Mouse (Mus musculus): Measurements from ENCODE around the gene Fcgr3.
A peak's percentile ranks its signal among the peaks of the same experiment; 100 is the strongest.

Gene Fcgr3

GRCm38 (mm10) chr1:171011733-171012132 lies 53.0 kb downstream of the Fcgr3 start:
- DNase-seq (ENCODE audit: low spot score in 2 of 2) = no peak

- peak in 1 of 2 experiments; percentile 16 for DNase-seq (ENCODE audit: low spot score in 2 of 2)
Observed at GRCm38 (mm10) chr1:171006905-171007304, 57.8 kb downstream of the Fcgr3 start.

- no peak for DNase-seq (ENCODE audit: low spot score in 2 of 2)
Observed at GRCm38 (mm10) chr1:171006335-171006734, 58.4 kb downstream of the Fcgr3 start.

- DNase-seq (ENCODE audit: low spot score in 2 of 2) = no peak
Observed at GRCm38 (mm10) chr1:171005586-171005985, 59.1 kb downstream of the Fcgr3 start.

- DNase-seq (ENCODE audit: low spot score in 2 of 2) = no peak
Observed at GRCm38 (mm10) chr1:171005081-171005480, 59.7 kb downstream of the Fcgr3 start.
